Mouse (Mus musculus) kidney, postnatal 25 days (tissue): ENCODE data around the gene Vsx1.

ENCODE experiments used
- DNase-seq, 2 experiments: peaks; one replicate each; pipeline ENCODE4 v3.0.0; 2021; ENCODE audit warnings: mixed read lengths in 2 of 2

Gene Vsx1

DNA sequence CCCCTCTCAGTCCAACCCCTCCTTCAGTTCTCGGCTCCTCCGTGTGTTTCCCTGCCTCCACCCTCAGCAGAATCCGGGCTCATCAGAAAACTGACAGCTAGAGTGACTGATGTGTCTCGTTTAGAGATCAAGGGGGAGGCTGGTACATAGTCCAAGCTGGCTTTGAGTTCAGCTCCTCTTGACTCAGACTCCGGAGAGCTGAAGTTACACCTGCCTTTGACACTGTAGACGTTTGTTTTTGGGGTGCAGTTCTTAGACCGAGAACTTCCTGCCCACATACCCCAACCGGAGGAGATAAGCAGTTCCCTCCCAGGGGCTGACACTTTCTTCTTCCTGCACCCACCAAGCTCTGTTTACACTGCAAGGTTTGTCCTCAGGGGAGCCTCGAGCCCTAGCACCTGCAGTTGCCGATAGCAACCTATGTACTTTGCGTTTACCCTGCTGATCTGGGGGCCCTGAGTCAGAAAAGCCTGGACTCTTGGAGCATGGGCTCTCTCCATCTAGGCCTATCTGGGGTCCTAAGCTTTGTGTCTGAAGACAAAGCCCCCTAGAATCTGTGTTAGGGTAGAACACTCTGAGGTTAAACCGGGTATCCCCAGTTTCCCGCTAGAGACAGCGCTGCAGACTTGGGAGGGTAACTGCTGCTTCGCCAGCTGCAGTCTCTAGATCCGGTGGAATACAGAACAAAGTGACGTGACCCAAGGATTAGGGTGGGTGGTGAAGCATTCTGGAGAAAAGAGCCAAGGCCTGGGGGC, 21.9 kb downstream of the Vsx1 start:
- DNase-seq: peak; percentile 46 to 77

DNA sequence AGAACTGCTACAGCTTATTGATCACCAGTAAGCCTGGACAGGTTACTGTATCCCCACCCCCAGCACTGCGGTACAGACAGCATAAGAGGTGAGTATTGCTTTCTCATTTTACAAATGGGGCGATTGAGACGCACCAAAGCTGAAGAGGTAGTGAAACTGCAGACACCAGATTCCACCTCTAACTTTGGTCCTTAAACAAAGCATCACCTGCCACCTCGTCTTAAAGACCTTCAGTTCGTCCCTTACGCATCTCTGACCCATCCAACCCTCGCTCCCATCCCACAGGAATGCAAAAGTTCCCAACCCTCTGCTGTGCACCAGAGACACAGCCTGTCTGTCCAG, 22.5 kb downstream of the Vsx1 start:
- DNase-seq: no peak

DNA sequence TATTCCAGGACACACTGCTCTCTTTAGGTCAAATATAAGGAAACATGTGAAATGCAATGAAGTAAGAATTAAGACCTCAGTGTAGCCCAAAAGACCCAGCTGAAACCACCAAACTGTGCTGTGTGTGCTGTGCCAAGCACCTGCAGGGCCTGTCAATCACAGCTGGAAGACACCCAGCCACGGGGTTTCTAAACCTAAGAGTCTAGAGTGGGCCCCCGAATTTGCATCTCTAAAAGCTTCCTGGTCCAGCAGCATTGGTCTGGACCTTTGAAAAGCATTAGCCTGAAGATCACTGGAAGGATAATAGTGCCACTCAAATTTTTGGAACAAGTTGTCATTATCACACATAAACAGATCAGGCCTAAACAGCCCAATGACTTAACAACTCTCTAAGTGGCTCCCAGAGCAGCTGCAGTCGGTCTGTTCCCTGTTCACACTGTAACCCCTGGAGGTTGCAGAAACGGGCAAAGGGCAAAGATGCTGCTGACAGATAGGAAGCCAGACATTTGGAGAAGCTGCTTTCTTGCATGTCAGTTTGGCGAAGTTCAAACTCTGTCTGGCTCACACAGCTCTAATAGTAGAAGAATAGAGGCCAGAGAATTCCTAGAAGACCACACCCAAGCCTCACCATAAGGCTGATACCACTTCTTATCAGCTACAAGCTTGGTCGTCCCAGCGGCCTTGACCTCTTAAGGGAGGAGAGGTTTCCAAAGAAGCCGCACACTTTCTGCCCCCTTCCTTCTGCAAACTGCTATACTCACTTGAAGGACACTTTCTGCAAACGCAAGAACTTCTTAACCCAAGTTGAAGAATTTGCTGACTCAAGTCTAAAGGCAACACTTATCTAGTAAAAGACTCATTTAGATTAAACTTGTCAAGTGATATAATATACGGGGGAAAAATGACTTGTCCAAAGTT, 23.4 kb downstream of the Vsx1 start:
- DNase-seq: peak; percentile 48 to 73

DNA sequence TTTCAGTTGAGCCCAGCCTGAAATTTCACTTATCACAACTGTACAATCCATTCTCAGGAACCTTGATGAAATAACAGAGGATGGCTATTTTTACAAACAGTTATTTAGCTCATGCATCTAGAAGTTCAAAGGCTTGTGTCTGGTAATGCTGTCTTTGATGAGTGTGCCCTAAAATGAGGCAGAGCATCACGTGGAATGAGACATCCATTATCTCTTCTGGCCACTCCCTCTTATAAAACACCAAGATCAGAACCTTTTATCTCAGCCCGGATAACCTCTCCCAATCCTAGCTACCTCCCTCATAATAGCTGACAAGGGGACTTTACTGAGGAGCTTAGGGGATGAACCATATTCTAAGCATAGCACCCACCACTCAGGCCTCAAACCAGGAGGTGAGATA, 24.2 kb downstream of the Vsx1 start:
- no peak for DNase-seq

DNA sequence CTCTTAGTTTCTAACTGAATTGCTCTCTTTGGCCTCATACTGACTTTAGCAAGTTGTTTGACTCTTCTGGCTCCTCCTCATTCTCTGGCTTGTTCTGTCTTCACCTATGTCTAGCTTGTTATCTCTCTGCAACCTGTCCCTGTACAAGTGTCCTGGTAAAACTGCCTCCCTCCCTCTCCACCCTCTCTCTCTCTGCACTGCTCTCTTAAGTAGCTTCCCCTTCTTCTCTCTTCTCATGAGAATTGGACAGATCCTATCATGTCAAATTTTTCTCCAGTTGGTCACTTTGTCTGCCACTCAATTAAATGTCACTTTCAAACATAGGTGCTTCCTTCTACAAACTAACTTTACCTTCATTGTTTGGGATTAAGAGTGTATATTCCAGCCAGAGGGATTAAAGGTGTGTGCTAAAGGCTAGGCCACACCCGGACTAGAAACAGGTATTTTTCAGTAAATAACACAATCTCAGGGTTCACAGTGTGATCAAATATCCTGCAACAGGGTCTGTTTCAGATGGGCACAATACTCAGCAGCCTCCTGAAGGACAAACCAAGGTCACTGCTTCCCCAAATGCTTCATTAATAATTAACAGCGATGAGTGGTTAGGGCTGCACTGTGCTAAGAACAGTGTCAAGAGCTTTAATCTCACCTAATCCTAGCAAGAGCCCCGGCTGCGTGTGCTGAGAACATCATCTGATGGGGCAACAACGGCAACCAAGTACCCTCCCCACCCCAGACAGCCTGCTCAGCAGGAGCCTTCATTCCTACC, 24.8 kb downstream of the Vsx1 start:
- DNase-seq: peak; percentile 42 to 44

DNA sequence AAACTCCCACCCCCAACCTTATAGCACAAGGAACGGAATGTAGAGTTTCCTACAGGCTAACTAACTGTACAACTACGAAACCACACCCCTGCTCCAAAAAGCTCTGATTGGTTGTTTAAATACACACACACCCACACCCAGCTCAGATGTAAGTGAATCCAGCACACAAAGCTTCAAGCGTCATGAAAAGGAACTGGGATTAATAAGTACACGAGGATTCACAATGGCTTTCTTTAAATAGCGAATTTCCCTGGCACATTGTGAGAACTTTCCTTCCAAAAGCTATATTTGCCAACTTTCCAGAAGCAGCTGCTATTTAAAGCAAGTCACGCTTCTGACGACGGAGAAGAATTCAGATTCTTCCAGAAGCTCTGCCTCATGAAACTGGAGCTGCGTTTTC, 25.9 kb downstream of the Vsx1 start:
- peak in 1 of 2 experiments; percentile 40 for DNase-seq

DNA sequence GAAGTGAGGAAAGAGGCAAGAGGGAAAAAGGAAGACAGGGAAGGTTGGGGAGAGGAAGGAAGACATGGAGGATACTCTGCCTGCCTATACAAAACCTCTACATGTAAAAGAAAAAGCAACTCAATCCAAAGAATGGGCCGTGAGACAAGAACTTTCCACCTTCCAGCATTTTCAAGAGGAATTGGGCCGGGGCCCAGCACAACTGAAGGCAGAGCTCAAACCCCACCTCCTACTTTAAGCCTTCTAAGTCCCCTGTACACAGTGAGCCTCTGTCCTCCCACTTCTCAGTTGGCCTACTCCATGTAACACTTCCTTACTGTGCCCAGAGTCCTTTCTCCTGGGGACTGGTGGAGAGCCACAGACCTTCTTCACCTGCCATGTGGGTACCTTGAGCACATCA, 27.2 kb downstream of the Vsx1 start:
- no peak for DNase-seq

DNA sequence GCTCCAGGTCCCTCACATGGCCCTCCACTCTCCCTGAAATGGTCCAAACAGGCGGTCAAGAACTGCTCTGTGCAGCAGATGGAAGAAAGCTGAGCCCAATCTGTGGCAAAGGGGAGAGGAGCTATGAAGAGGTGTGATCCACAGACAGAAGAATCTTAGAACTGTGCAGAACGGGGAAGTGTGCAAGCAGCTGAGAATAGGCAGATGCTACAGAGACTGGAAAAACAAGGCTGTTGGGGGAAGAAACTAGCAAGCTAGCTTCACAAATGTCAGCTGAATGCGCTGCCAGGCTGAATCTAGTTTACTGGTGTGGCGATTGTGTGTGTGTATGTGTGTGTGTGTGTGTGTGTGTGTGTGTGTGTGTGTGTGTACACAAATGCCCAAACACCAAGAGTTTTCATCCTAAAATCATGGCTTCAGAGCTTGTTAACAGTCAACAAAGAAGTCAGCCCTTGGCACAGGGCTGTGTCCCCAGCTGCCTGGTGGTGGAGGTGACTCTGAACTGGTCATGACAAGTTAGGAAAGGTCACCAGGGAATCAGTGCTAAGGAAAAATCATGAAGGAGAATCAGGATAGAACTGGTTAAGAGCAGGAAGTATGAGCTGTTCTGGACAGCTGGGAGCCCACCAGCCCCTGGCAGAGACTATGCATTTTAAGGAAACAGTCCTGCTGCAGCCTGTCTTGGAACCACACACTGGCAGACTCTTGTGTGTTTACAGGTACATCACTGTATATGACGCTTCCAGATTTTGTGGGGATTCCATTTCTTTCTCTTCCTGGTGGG, 28.3 kb downstream of the Vsx1 start:
- DNase-seq: peak in 1 of 2 experiments; percentile 69

DNA sequence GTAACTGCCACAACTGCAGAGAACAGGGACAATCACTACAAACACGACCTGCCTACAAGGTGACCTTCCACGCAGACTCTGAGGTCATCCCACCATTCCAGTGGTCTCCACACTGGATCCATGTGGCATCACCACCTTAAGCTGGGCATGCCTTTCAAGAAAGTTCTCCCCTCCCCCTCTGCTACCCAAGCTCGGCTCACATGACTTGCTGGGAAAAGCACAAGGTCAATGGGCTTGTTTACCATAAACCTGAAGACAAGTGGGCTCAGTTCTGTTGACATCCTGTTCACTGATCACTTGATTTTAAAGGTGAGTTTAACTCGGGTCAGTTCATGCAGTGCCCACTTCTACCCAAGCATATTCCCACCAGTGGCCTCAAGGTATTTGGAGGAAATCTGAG, 29.1 kb downstream of the Vsx1 start:
- DNase-seq: peak; percentile 35 to 61

DNA sequence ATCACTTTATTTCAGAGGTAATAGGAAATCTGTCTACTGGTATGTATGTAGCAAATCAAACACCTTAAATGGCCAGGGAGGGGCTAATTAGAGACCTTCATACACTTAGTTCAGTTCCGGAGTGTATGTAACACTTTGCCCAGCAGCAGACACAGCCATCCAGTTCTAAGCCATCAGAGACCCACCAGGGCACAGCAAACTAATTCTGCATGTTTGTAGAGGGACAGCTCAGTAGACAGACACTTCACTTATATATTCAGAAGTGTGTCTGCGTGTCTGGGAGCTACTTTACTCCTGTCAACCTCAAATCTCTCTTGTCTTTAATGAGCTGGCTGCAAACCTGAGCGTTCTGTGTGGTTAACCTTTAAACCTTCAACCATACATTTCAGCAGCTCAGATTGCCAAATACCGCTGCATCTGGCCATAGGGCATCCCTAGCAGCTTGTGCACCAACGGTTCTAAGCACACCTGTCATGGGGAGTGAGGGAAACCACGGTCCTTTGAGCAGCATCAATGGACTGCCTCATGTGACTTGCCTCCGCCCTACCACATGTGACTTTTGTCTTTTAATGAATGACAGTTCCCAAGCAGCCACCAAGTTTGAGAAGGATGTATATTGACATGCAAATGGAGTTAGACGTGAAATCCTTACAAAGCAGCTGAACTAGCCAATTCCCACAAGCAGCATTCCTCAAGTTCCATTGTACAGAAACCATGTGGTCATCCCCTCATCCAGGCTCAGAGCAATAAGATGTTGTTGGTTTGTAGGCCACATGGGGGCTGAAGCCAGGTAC, 32.0 kb downstream of the Vsx1 start:
- no peak for DNase-seq

DNA sequence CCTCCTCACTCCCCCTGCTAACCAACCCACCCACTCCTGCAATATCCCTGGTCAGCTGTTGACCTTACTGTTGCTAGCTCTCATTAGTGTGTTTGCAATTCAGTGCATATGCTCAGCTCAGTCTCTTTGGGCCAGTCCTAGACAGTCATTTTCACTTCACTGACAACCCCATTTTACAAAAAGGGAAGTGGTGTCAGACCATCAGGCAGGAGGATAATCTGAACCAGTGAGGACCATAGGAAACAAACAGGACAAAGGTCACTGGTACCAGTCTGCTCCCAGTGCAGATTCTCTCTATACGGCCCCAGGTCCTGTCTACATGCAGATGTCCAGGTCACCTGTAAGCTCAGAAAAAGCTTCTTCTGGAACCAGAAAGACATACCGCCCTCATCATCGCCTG, 33.0 kb downstream of the Vsx1 start:
- no peak for DNase-seq

DNA sequence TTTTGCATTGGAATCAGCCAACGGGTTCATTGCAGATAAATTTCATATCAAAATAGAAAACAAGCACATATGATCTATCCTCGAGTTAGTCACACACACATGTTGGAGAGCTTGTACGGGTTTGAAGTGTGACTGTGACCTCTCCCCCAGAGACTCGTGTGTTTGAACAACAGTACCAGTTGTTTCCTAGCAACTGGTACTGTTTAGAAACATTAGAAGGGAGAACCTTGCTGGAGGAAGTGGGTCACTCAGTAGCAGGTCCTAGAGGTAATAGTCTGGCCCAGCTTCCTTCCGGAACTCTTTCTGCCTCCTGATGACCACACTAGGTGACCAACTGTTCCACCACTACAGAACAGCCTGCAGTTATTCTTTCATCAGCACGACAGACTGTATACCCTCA, 33.9 kb downstream of the Vsx1 start:
- DNase-seq: no peak

DNA sequence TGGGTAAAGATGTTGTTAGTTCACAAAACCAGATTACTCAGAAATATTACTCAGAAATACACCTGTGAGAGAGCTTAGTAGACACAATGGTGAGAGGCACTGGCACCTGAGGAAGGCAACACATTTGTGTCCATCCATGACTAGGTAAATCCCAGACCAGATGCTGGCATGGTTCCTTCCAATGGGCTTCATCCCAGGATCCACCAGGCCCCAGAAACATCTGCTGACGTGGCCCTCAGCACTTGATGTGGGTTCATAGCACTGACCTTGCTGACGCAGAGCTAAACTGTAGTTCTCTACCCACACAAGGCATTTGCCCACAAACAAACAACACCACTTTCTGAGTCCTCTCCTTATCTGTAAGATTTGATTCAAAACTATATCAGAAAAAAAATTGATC, 34.3 kb downstream of the Vsx1 start:
- peak; percentile 71 to 85 for DNase-seq

DNA sequence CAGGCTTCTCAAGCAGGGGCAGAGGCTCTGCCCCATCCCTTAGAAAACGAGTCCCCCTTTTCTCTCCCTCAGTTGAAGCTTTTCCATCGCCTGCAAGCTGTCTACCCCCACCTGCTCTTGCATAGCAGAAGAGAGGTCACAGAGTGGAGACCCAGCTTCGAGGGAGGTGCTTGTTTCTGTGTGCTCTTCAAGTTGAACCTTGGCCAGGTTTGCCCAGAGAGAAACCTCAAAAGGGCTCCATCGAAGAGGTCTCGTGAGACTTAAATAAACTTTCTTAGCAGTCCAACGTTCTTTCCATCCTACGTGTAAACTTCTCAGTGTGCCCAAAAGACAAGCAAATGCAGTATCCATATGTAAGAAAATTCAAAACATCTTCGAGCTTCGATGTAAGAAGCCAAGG, 37.8 kb downstream of the Vsx1 start:
- peak; percentile 39 to 64 for DNase-seq

DNA sequence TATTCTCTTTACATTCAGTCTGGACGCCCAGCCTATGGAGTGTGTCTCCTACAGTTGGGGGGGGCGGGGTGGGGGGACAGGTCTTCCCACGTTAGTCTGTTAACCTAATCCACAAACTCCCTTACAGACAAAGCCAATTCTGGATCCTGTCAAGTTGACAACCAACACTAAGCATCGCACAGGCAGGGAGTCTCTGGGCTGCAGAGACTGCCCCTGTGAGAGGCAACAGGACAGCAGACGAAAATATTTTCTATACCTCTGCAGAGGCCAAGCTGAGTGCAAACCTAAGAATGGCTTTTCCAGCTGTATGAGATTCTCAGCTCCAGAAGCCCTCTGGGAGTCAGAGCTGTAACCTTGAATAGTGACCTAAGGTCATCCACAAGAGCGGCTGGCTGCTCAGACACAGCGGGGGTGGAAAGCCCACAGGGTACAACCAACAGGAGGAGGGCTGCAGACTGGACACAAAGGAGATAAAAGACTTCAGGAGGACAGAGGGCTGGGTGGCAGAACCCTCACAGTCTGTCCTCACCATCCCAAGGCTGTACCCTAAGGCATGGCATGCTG, 38.6 kb downstream of the Vsx1 start:
- DNase-seq: peak in 1 of 2 experiments; percentile 37

DNA sequence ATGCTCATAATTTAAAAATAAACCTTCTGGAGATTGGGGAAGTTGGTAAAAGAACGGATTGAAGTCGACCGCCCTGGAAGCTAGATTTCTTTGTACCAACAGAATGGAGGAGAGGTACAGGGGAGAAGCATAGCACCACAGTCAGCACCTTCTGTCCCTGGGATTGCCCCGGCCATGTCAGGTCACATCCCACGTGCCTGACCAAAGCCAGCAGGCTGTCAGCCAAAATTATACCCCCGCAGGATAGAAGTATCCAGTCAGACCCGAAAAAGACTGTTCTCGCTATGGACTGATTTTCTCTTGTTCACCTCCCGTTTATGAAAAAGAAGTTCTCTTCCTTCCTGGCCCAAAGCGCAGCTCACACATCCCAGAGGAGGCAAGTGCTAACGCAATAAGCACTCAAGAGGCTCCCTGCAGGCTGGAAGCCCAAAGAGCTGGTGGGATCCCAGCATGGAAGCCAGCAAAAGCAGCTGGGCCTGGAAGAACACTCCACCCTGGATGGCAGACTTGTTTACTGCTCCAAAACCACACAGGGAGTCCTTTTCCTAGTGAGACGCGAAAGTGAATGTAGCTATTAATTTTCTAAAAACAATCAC, 40.8 kb downstream of the Vsx1 start:
- peak; percentile 28 to 52 for DNase-seq

DNA sequence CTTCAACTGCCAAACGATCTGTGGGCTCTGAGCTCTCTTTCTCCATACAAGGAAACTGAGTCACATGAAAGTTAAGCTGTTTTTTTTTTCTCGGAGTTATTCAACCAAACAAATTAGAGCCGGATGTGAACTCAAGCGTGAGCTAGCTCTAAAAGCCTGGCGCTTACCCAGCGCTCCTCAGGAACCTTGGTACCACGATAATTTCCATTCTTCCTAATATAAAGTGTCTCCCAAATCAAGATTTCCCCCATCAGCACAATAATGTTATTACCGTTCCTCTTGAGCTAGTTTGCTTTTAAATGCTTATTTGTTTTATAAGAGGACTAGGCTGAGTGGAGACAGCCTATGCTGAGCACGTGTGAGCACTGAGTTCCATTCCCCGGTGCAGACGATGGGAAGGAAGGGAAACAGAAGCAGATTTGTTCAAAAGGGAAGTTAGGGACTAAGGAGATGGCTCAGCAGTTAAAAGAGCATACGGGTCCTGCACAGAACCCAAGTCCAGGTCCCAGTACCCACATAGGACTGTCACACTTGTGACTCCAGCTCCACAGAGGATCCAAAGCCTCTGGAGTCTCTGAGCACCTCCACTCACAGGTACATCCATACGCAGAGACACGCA, 41.4 kb downstream of the Vsx1 start:
- DNase-seq: peak; percentile 67 to 68

DNA sequence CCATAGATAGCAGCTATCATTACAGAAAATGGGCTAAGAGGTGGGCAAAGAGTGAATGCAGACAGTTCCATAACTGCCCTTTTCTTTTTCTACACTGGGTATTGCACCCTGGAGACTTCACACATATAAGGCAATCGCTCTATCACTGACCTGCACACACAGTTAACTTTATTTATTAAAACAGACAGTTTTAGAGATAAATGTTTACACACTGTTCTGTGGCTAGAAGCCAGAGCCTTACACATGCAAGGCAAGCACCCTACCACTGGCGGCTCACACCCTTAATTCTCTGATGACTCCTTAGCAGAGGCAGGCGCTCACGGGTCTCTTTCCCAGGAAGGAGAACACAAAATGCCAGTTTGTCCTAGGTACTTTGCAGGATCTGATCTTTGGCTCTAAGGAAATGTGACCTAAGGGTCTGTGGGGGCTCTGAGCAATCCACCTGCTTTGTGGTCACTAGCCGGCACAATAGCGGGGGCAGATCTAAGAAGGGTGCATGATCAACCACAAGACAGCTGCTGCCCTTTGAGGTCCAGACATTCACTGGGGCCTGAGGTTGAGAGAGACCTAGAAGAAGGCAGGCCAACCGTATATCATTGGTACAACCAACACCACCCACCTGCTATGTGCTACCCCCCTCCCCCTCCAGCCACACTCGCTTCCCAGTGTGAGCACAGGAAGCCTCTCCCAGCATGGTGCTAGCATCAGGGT, 42.6 kb downstream of the Vsx1 start:
- no peak for DNase-seq

DNA sequence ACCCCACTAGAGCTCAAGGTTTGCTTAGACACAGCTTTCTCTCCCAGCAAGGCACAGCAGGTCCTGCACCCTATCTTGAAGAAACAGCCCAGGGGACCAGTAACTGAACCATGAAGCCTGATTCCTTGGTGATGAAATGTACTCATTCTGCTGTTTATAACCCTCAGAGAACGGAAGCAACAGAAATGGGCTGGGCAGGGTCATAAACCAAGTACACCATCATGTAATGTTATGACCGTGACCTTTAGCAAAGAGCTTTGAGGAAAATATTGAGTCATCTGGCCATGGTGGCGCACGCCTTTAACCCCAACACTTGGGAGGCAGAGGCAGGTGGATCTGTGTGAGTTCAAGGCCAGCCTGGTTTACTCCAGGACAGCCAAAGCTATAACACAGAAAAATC, 43.9 kb downstream of the Vsx1 start:
- DNase-seq: no peak
